Mouse (Mus musculus): ENCODE measurements around the gene Dusp3. TPM values are rescaled to one million over a fixed set of nuclear protein-coding genes. Genes with fewer than 3 reads are reported as not detected.

The Dusp3 gene
- total RNA-seq, 1 experiment = 14.8 TPM

- Histone ChIP-seq H3K9me3 (ENCODE audit: control insufficient read depth, insufficient read depth, low read depth, low read length) (no peaks in the 10 kb centered on the region), H3K4me1 (ENCODE audit: control insufficient read depth in 2 of 2, insufficient read depth in 2 of 2, low read length in 2 of 2, poor library complexity in 1 of 2) (peaks cover 1 to 29% of the 10 kb centered on the region in 2 experiments; a peak in 2 of 4 replicates), H3K36me3 (ENCODE audit: control insufficient read depth, insufficient read depth, low read length, poor library complexity, severe bottlenecking) (no peaks in the 10 kb centered on the region), H3K27ac (ENCODE audit: insufficient read depth, low read depth, low read length, poor library complexity, severe bottlenecking) (peak overlapping the region; percentile 75), H3K9ac (ENCODE audit: insufficient read depth, low read depth, low read length, poor library complexity, severe bottlenecking) (no peak overlapping the region; the same call in 1 of the 2 replicates), H3K4me3 (ENCODE audit: insufficient read depth in 1 of 2, low read depth in 1 of 2, low read length in 2 of 2, poor library complexity in 1 of 2, severe bottlenecking in 1 of 2) (no peak overlapping the region)
- in situ Hi-C loops (cut with MboI; ENCODE audit: low sequenced_read_pairs in 2 of 2, unreplicated experiment in 2 of 2) = no loop called here
- DNase-seq (ENCODE audit: low read depth, low spot score) = no peak
- TF ChIP-seq HCFC1 (IDR thresholded peaks at IDR 0.05; ENCODE audit: borderline replicate concordance, insufficient read depth, low read length) (no peak), ZC3H11A (IDR thresholded peaks at IDR 0.05; ENCODE audit: borderline replicate concordance, low read depth, low read length) (no peak)
Observed at GRCm38 (mm10) chr11:101925636-101926035, 61.2 kb downstream of the Dusp3 start.

GRCm38 (mm10) chr11:101924441-101924976, 62.3 kb downstream of the Dusp3 start:
- Histone ChIP-seq H3K9me3 (ENCODE audit: control insufficient read depth, insufficient read depth, low read depth, low read length) (no peaks in the 10 kb centered on the region), H3K36me3 (ENCODE audit: control insufficient read depth, insufficient read depth, low read length, poor library complexity, severe bottlenecking) (no peaks in the 10 kb centered on the region), H3K4me3 (ENCODE audit: insufficient read depth in 1 of 2, low read depth in 1 of 2, low read length in 2 of 2, poor library complexity in 1 of 2, severe bottlenecking in 1 of 2) (no peak overlapping the region), H3K9ac (ENCODE audit: insufficient read depth, low read depth, low read length, poor library complexity, severe bottlenecking) (no peak overlapping the region), H3K27ac (ENCODE audit: insufficient read depth, low read depth, low read length, poor library complexity, severe bottlenecking) (peak overlapping the region; percentile 75; the same call in 1 of the 2 replicates), H3K4me1 (ENCODE audit: control insufficient read depth in 2 of 2, insufficient read depth in 2 of 2, low read length in 2 of 2, poor library complexity in 1 of 2) (peaks cover 1 to 29% of the 10 kb centered on the region in 2 experiments; a peak in 2 of 4 replicates)
- TF ChIP-seq HCFC1 (IDR thresholded peaks at IDR 0.05; ENCODE audit: borderline replicate concordance, insufficient read depth, low read length) (no peak), MAFK (IDR thresholded peaks at IDR 0.05; ENCODE audit: insufficient read depth, low read depth, low read length) (0 out of 2 replicates have a peak, but pooled peaks have one; percentile 5), ZNF384 (IDR thresholded peaks at IDR 0.05; ENCODE audit: low read depth, low read length) (no peak), ZC3H11A (IDR thresholded peaks at IDR 0.05; ENCODE audit: borderline replicate concordance, low read depth, low read length) (no peak), CHD2 (IDR thresholded peaks at IDR 0.05; ENCODE audit: low read depth, low read length) (no peak)
- DNase-seq (ENCODE audit: low read depth, low spot score) = no peak
- in situ Hi-C loops (cut with MboI; ENCODE audit: low sequenced_read_pairs in 2 of 2, unreplicated experiment in 2 of 2) = loop anchor here (5.0 kb wide), 2 partner anchors 43 to 53 kb away; partner anchors contain the start of gene Sost (in 1 of the 2)

- Histone ChIP-seq H3K4me3 (ENCODE audit: insufficient read depth in 1 of 2, low read depth in 1 of 2, low read length in 2 of 2, poor library complexity in 1 of 2, severe bottlenecking in 1 of 2) (no peak overlapping the region), H3K27ac (ENCODE audit: insufficient read depth, low read depth, low read length, poor library complexity, severe bottlenecking) (no peak overlapping the region; the same call in 1 of the 2 replicates), H3K9me3 (ENCODE audit: control insufficient read depth, insufficient read depth, low read depth, low read length) (no peaks in the 10 kb centered on the region), H3K9ac (ENCODE audit: insufficient read depth, low read depth, low read length, poor library complexity, severe bottlenecking) (no peak overlapping the region; the same call in 1 of the 2 replicates), H3K36me3 (ENCODE audit: control insufficient read depth, insufficient read depth, low read length, poor library complexity, severe bottlenecking) (no peaks in the 10 kb centered on the region), H3K4me1 (ENCODE audit: control insufficient read depth in 2 of 2, insufficient read depth in 2 of 2, low read length in 2 of 2, poor library complexity in 1 of 2) (peaks cover 1 to 29% of the 10 kb centered on the region in 2 experiments; a peak in 2 of 4 replicates)
- DNase-seq (ENCODE audit: low read depth, low spot score) = no peak
- in situ Hi-C loops (cut with MboI; ENCODE audit: low sequenced_read_pairs in 2 of 2, unreplicated experiment in 2 of 2) = loop anchor here (5.0 kb wide), 2 partner anchors 43 to 53 kb away; partner anchors contain the start of gene Sost (in 1 of the 2)
- TF ChIP-seq CHD2 (IDR thresholded peaks at IDR 0.05; ENCODE audit: low read depth, low read length) = no peak
- no peak for TF ChIP-seq HCFC1 (IDR thresholded peaks at IDR 0.05; ENCODE audit: borderline replicate concordance, insufficient read depth, low read length)
- TF ChIP-seq ZC3H11A (IDR thresholded peaks at IDR 0.05; ENCODE audit: borderline replicate concordance, low read depth, low read length) = no peak
- no peak for TF ChIP-seq MAFK (IDR thresholded peaks at IDR 0.05; ENCODE audit: insufficient read depth, low read depth, low read length)
- TF ChIP-seq ZNF384 (IDR thresholded peaks at IDR 0.05; ENCODE audit: low read depth, low read length) = no peak
Observed at GRCm38 (mm10) chr11:101923988-101924387, 62.8 kb downstream of the Dusp3 start.

- Histone ChIP-seq H3K27ac (ENCODE audit: insufficient read depth, low read depth, low read length, poor library complexity, severe bottlenecking) (no peak overlapping the region), H3K4me3 (ENCODE audit: insufficient read depth in 1 of 2, low read depth in 1 of 2, low read length in 2 of 2, poor library complexity in 1 of 2, severe bottlenecking in 1 of 2) (no peak overlapping the region), H3K9ac (ENCODE audit: insufficient read depth, low read depth, low read length, poor library complexity, severe bottlenecking) (no peak overlapping the region), H3K9me3 (ENCODE audit: control insufficient read depth, insufficient read depth, low read depth, low read length) (no peaks in the 10 kb centered on the region), H3K36me3 (ENCODE audit: control insufficient read depth, insufficient read depth, low read length, poor library complexity, severe bottlenecking) (no peaks in the 10 kb centered on the region), H3K4me1 (ENCODE audit: control insufficient read depth in 2 of 2, insufficient read depth in 2 of 2, low read length in 2 of 2, poor library complexity in 1 of 2) (peaks cover 0 to 17% of the 10 kb centered on the region in 2 experiments; a peak in 2 of 4 replicates)
- in situ Hi-C loops (cut with MboI; ENCODE audit: low sequenced_read_pairs in 2 of 2, unreplicated experiment in 2 of 2) = loop anchor here (5.0 kb wide), 2 partner anchors 46 to 56 kb away; partner anchors contain the start of gene Sost (in 1 of the 2)
- DNase-seq (ENCODE audit: low read depth, low spot score) = no peak
- TF ChIP-seq CHD2 (IDR thresholded peaks at IDR 0.05; ENCODE audit: low read depth, low read length) (no peak), HCFC1 (IDR thresholded peaks at IDR 0.05; ENCODE audit: borderline replicate concordance, insufficient read depth, low read length) (no peak)
Observed at GRCm38 (mm10) chr11:101921361-101921952, 65.4 kb downstream of the Dusp3 start.

Other genes with a start within 250 kb of the Dusp3 start
- gene Etv4, start 201.6 kb downstream of the Dusp3 start, total RNA-seq (2012; rRNA removed) = 78.8 and 84.0 TPM in 2 replicates
- gene Meox1, start 92.6 kb downstream of the Dusp3 start, total RNA-seq (2012; rRNA removed) = 0.32 and 0.36 TPM in 2 replicates
- not detected in 2 replicates for gene Sost, start 20.0 kb downstream of the Dusp3 start, total RNA-seq (2012; rRNA removed)
- not detected in 2 replicates for gene Cfap97d1, start 2.7 kb downstream of the Dusp3 start, total RNA-seq (2012; rRNA removed)
- gene Mpp3, start 41.4 kb upstream of the Dusp3 start, total RNA-seq (2012; rRNA removed) = 5.2 and 7.5 TPM in 2 replicates
- not detected in 2 replicates for gene Cd300lg, start 54.5 kb upstream of the Dusp3 start, total RNA-seq (2012; rRNA removed)
- 0.94 and 1.2 TPM in 2 replicates for gene Mpp2, start 101.5 kb upstream of the Dusp3 start, total RNA-seq (2012; rRNA removed)
- gene Ppy, start 114.3 kb upstream of the Dusp3 start, total RNA-seq (2012; rRNA removed) = not detected in 2 replicates
- gene Pyy, start 120.8 kb upstream of the Dusp3 start, total RNA-seq (2012; rRNA removed) = 0.49 and 2.1 TPM in 2 replicates
- gene Nags, start 158.5 kb upstream of the Dusp3 start, total RNA-seq (2012; rRNA removed) = 0.45 and 0.90 TPM in 2 replicates
- 75.3 and 98.7 TPM in 2 replicates for gene Tmem101, start 169.4 kb upstream of the Dusp3 start, total RNA-seq (2012; rRNA removed)
- 27.6 and 49.1 TPM in 2 replicates for gene Lsm12, start 198.3 kb upstream of the Dusp3 start, total RNA-seq (2012; rRNA removed)
- 14.2 and 16.3 TPM in 2 replicates for gene G6pc3, start 202.6 kb upstream of the Dusp3 start, total RNA-seq (2012; rRNA removed)
- 33.3 and 57.9 TPM in 2 replicates for gene Hdac5, start 243.2 kb upstream of the Dusp3 start, total RNA-seq (2012; rRNA removed)